Comparison of ENCODE assay signal across 25 mouse cellular contexts in the genomic region with DNA sequence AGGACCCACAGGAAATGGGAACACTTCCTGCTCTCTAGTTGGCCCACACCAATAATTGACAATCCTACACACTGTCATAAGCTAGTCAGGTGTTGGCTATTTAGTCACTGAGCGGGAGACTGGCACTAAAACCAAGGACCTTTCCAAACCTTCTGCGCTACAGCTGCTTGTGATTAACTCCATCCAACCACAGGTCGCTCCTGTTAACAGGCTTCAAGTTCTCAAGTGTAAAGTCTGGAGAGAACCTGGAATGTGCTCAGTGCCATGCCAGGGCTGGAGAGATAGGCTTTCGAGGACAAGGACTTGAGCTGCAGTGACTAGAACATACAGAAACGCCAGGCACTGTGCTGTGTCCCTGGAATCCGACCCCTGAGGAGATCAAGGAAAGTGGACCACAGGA. TPM values are rescaled to one million over a fixed set of nuclear protein-coding genes. Genes with fewer than 3 reads are reported as not detected.
DNase-seq lines count a peak whose midpoint lies in the region; ATAC-seq lines count a peak whose summit lies in the region.
"Had no signal": no experiment of that assay in that cellular context is flagged by ENCODE, and none has a peak within 500 bp of the region (broad histone marks: within the 10 kb centered on the region; RNA-seq: fewer than 3 reads in every experiment).

No protein-coding gene starts in this region.

- WGBS in heart, embryonic 13.5 days: 42% methylated on average over 6 of the region's 6 CpGs
- 55% methylated on average over 6 of the region's 6 CpGs for WGBS in heart, embryonic 10.5 days
- 48% methylated on average over 6 of the region's 6 CpGs for WGBS in limb, embryonic 10.5 days

- no peak for DNase-seq in heart, embryonic 10.5 days (ENCODE audit: low spot score)
- peak; percentile 7 for DNase-seq in thymus, postnatal 0 days (ENCODE audit: low spot score)
- DNase-seq in thymus, postnatal 10 days (ENCODE audit: low spot score in 2 of 2): no peak
- DNase-seq in limb, embryonic 10.5 days (ENCODE audit: low spot score): peak; percentile 56
- DNase-seq in skeletal muscle tissue, adult 2 months (ENCODE audit: low read depth, low spot score): peak; percentile 23
- no peak for DNase-seq in cerebellum, adult 11 months
- DNase-seq in left cerebral cortex, postnatal 25 days (ENCODE audit: low spot score in 2 of 2): no peak
- DNase-seq: adrenal gland, adult 2 months; cerebellum, adult 9-10 months; gastrocnemius, postnatal 25 days; right cerebral cortex, adult 18-20 months had no signal

- H3K9ac ChIP-seq in heart, embryonic 13.5 days: no peak overlapping the region
- H3K9ac ChIP-seq: forebrain, embryonic 12.5 days; hindbrain, embryonic 15.5 days; intestine, embryonic 15.5 days; kidney, embryonic 15.5 days; liver, embryonic 15.5 days; midbrain, embryonic 12.5 days; neural tube, embryonic 13.5 days had no signal

- 0 out of 2 replicates have a peak, but pooled peaks cover 3% of the 10 kb centered on the region for H3K27me3 ChIP-seq in heart, embryonic 13.5 days (replicated peaks)
- H3K27me3 ChIP-seq in heart, embryonic 10.5 days (ENCODE audit: insufficient read depth, poor library complexity, severe bottlenecking): no peaks in the 10 kb centered on the region
- H3K27me3 ChIP-seq in limb, embryonic 10.5 days (ENCODE audit: low read depth, poor library complexity, severe bottlenecking): no peaks in the 10 kb centered on the region
- H3K27me3 ChIP-seq: hindbrain, embryonic 15.5 days; intestine, embryonic 15.5 days; kidney, embryonic 15.5 days; liver, embryonic 15.5 days had no signal

- no peak overlapping the region for H3K4me3 ChIP-seq in heart, embryonic 13.5 days
- H3K4me3 ChIP-seq in heart, embryonic 10.5 days: no peak overlapping the region
- no peak overlapping the region for H3K4me3 ChIP-seq in limb, embryonic 10.5 days
- H3K4me3 ChIP-seq: forebrain, embryonic 12.5 days; hindbrain, embryonic 15.5 days; intestine, embryonic 15.5 days; kidney, embryonic 15.5 days; liver, embryonic 15.5 days; midbrain, embryonic 12.5 days; neural tube, embryonic 13.5 days had no signal

- H3K9me3 ChIP-seq in heart, embryonic 13.5 days: no peaks in the 10 kb centered on the region
- H3K9me3 ChIP-seq in heart, embryonic 10.5 days: no peaks in the 10 kb centered on the region
- H3K9me3 ChIP-seq in limb, embryonic 10.5 days (replicated peaks): no peaks in the 10 kb centered on the region
- H3K9me3 ChIP-seq: hindbrain, embryonic 15.5 days; intestine, embryonic 15.5 days; kidney, embryonic 15.5 days; liver, embryonic 15.5 days; midbrain, embryonic 12.5 days; neural tube, embryonic 13.5 days had no signal

- no peak for ATAC-seq in heart, embryonic 13.5 days (ENCODE audit: extremely low read depth, insufficient number of reproducible peaks, low FRiP score, low TSS enrichment)
- ATAC-seq: intestine, embryonic 15.5 days; lung, postnatal 0 days had no signal

- peaks cover 17% of the 10 kb centered on the region for H3K4me1 ChIP-seq in heart, embryonic 13.5 days
- peaks cover 11% of the 10 kb centered on the region for H3K4me1 ChIP-seq in heart, embryonic 10.5 days
- H3K4me1 ChIP-seq in limb, embryonic 10.5 days: peaks cover 29% of the 10 kb centered on the region
- H3K4me1 ChIP-seq: intestine, embryonic 15.5 days had no signal

- H3K36me3 ChIP-seq in heart, embryonic 13.5 days: no peaks in the 10 kb centered on the region
- no peaks in the 10 kb centered on the region for H3K36me3 ChIP-seq in heart, embryonic 10.5 days
- H3K36me3 ChIP-seq in limb, embryonic 10.5 days: no peaks in the 10 kb centered on the region
- H3K36me3 ChIP-seq: forebrain, embryonic 12.5 days; hindbrain, embryonic 15.5 days; intestine, embryonic 15.5 days; kidney, embryonic 15.5 days; liver, embryonic 15.5 days; midbrain, embryonic 12.5 days; neural tube, embryonic 13.5 days had no signal

- intact Hi-C loops in left cerebral cortex, postnatal 25 days (cut with DNase I): loop anchor here (5.0 kb wide), 1 partner anchor 63 kb away; no protein-coding TSS in a partner anchor

- 0 out of 2 replicates have a peak overlapping the region, but pooled peaks have one; percentile 2 for H3K27ac ChIP-seq in heart, embryonic 13.5 days (replicated peaks)
- H3K27ac ChIP-seq in heart, embryonic 10.5 days: no peak overlapping the region
- H3K27ac ChIP-seq in limb, embryonic 10.5 days: peak overlapping the region; percentile 43
- H3K27ac ChIP-seq: forebrain, embryonic 12.5 days; hindbrain, embryonic 15.5 days; intestine, embryonic 15.5 days; kidney, embryonic 15.5 days; liver, embryonic 15.5 days; midbrain, embryonic 12.5 days; neural tube, embryonic 13.5 days had no signal

- no peak overlapping the region for H3K4me2 ChIP-seq in heart, embryonic 13.5 days
- H3K4me2 ChIP-seq: forebrain, embryonic 12.5 days; intestine, embryonic 15.5 days; kidney, embryonic 15.5 days; liver, embryonic 15.5 days; midbrain, embryonic 12.5 days had no signal

RNA-seq across cellular contexts. Expression of gene BC035947, which starts 27.2 kb away (rescaled TPM):
- polyA plus RNA-seq in heart, embryonic 13.5 days (2015; fragmentation: Nextera tagmentation; extraction: Ambion mirVana): 0.07 TPM in 1 of 2 replicates, not detected in the other
- 0.05 and 0.15 TPM in 2 replicates for polyA plus RNA-seq in heart, embryonic 10.5 days (2016; fragmentation: Nextera tagmentation; extraction: Ambion mirVana)
- polyA plus RNA-seq in thymus, postnatal 0 days (2015; fragmentation: Nextera tagmentation; extraction: Ambion mirVana): not detected in 2 replicates
- 0.09 and 0.19 TPM in 2 replicates for polyA plus RNA-seq in limb, embryonic 10.5 days (2016; fragmentation: Nextera tagmentation; extraction: Ambion mirVana)
- total RNA-seq in left cerebral cortex, postnatal 25 days (2021): under 1 TPM; 0.21 to 0.71 TPM
- total RNA-seq: gastrocnemius, postnatal 25 days; megakaryocyte progenitor cell, adult 5-6 weeks had no signal
- polyA plus RNA-seq: C2C12; heart, embryonic 14.5 days had no signal

RNA-seq across cellular contexts. Expression of gene Mogat1, which starts 28.4 kb away (rescaled TPM):
- polyA plus RNA-seq in heart, embryonic 13.5 days (2015; fragmentation: Nextera tagmentation; extraction: Ambion mirVana): not detected in 2 replicates
- 0.22 TPM in 1 of 2 replicates, not detected in the other for polyA plus RNA-seq in heart, embryonic 10.5 days (2016; fragmentation: Nextera tagmentation; extraction: Ambion mirVana)
- polyA plus RNA-seq in thymus, postnatal 0 days (2015; fragmentation: Nextera tagmentation; extraction: Ambion mirVana): 0.39 and 0.90 TPM in 2 replicates
- polyA plus RNA-seq in limb, embryonic 10.5 days (2016; fragmentation: Nextera tagmentation; extraction: Ambion mirVana): 0.19 and 0.34 TPM in 2 replicates
- not detected for total RNA-seq in left cerebral cortex, postnatal 25 days (2021)
- total RNA-seq: left cerebral cortex, postnatal 14 days; megakaryocyte progenitor cell, adult 5-6 weeks had no signal
- polyA plus RNA-seq: C2C12; cortical plate, adult 2 months; forebrain, embryonic 12.5 days; heart, embryonic 14.5 days; intestine, embryonic 15.5 days; liver, embryonic 15.5 days; midbrain, embryonic 12.5 days; neural tube, embryonic 13.5 days had no signal

RNA-seq across cellular contexts. Expression of gene Farsb, which starts 50.5 kb away (rescaled TPM):
- polyA plus RNA-seq in heart, embryonic 13.5 days (2015; fragmentation: Nextera tagmentation; extraction: Ambion mirVana): 96.3 and 99.3 TPM in 2 replicates
- 122 and 133 TPM in 2 replicates for polyA plus RNA-seq in heart, embryonic 10.5 days (2016; fragmentation: Nextera tagmentation; extraction: Ambion mirVana)
- polyA plus RNA-seq in thymus, postnatal 0 days (2015; fragmentation: Nextera tagmentation; extraction: Ambion mirVana): 122 and 141 TPM in 2 replicates
- 154 and 155 TPM in 2 replicates for polyA plus RNA-seq in limb, embryonic 10.5 days (2016; fragmentation: Nextera tagmentation; extraction: Ambion mirVana)
- 10 to 100 TPM; 59.5 to 64.6 TPM for total RNA-seq in left cerebral cortex, postnatal 25 days (2021)

Comparison
In these comparisons a context has a peak if more than half of its experiments do, and no peak if none do; other contexts are left out.
1. DNase-seq: peak in thymus, postnatal 0 days (single experiment), limb, embryonic 10.5 days (single experiment) and skeletal muscle tissue, adult 2 months (single experiment); none in heart, embryonic 10.5 days (single experiment), thymus, postnatal 10 days (0 of 2), cerebellum, adult 11 months (single experiment) and left cerebral cortex, postnatal 25 days (0 of 2).